Mouse (Mus musculus) liver, embryonic 15.5 days (tissue): ENCODE results near the gene Nlgn2. TPM values are rescaled to one million over a fixed set of nuclear protein-coding genes. Genes with fewer than 3 reads are reported as not detected.
"Not testable (repeated sequence)": the region's sequence is repeated elsewhere in the genome, so short reads cannot be mapped to it uniquely, and the experiment has no call there.

Experiments used
- ATAC-seq: fragments of 200-750 bp; cut with Nextera tagmentation; 2 replicates; pipeline ENCODE4 v1.8.0; 2017; ENCODE audit warnings: moderate number of reproducible peaks, mild to moderate bottlenecking, moderate library complexity; ENCODE audit not compliant: insufficient read depth
- H3K27ac ChIP-seq: fragments of 300-500 bp; sonication (generic); replicated peaks from 2 replicates; pipeline ENCODE4 v1.5.1; 2015; ENCODE audit warnings: mild to moderate bottlenecking, inconsistent platforms
- H3K27me3 ChIP-seq: fragments of 300-500 bp; sonication (generic); 2 replicates; pipeline ENCODE4 v1.6.1; 2015; ENCODE audit warnings: mild to moderate bottlenecking, inconsistent platforms
- H3K36me3 ChIP-seq: fragments of 300-500 bp; sonication (generic); replicated peaks from 2 replicates; pipeline ENCODE4 v1.6.1; 2015; ENCODE audit warnings: moderate library complexity, mild to moderate bottlenecking, inconsistent platforms
- H3K4me1 ChIP-seq: fragments of 300-500 bp; sonication (generic); replicated peaks from 2 replicates; pipeline ENCODE4 v1.6.1; 2015; ENCODE audit warnings: inconsistent platforms
- H3K4me2 ChIP-seq: fragments of 300-500 bp; sonication (generic); 2 replicates; pipeline ENCODE4 v1.6.1; 2015; ENCODE audit warnings: moderate library complexity, mild to moderate bottlenecking, inconsistent platforms
- H3K4me3 ChIP-seq: fragments of 300-500 bp; sonication (generic); replicated peaks from 2 replicates; pipeline ENCODE4 v1.5.1; 2015; ENCODE audit warnings: mild to moderate bottlenecking, inconsistent platforms
- H3K9ac ChIP-seq: fragments of 300-500 bp; sonication (generic); 2 replicates; pipeline ENCODE4 v1.6.1; 2015; ENCODE audit warnings: moderate library complexity, mild to moderate bottlenecking, inconsistent platforms
- H3K9me3 ChIP-seq: fragments of 300-500 bp; sonication (generic); replicated peaks from 2 replicates; pipeline ENCODE4 v1.6.1; 2016; ENCODE audit warnings: inconsistent platforms
- WGBS: fragments of 180-500 bp; shearing (Covaris S2); methylation state at CpG from one replicate; pipeline ENCODE4 v1.1.7; 2015; ENCODE audit warnings: mixed read lengths; ENCODE audit not compliant: insufficient replicate concordance; 5-methylcytosine and 5-hydroxymethylcytosine counted together
- polyA plus RNA-seq: library from polyadenylated mRNA; unstranded; fragments of >200 nt; fragmentation: Nextera tagmentation; extraction: Ambion mirVana; gene quantifications from 2 replicates; pipeline ENCODE4 v1.2.1, GENCODE M21; 2015

The Nlgn2 gene
- polyA plus RNA-seq, 1 experiment from 2014 or later, result 0.54 TPM

GRCm38 (mm10) chr11:69863729-69864128 lies 26.1 kb upstream of the Nlgn2 start:
- H3K9me3 ChIP-seq, H3K4me3 ChIP-seq, H3K36me3 ChIP-seq: not testable (repeated sequence)
- H3K27me3 ChIP-seq, result peaks cover 13% of the 10 kb centered on the region
- 68% methylated on average over 3 of the region's 3 CpGs for WGBS
- H3K27ac ChIP-seq, result peak overlapping the region; percentile 81
- ATAC-seq, result peak; percentile 56
- H3K4me1 ChIP-seq, result peaks cover 57% of the 10 kb centered on the region
- peak overlapping the region; percentile 48 for H3K4me2 ChIP-seq
- peak overlapping the region; percentile 22; the same call in 1 of the 2 replicates for H3K9ac ChIP-seq

- H3K27ac ChIP-seq, result no peak within 1 kb of the TSS
- H3K9ac ChIP-seq, result no peak within 1 kb of the TSS
- peaks cover 25% of the 10 kb centered on the region for H3K27me3 ChIP-seq
- H3K4me1 ChIP-seq, result peaks cover 43% of the 10 kb centered on the region
- no peak for ATAC-seq
- H3K9me3 ChIP-seq, result no peaks in the 10 kb centered on the region
- WGBS, result 44% methylated on average over 30 of the region's 30 CpGs
- H3K36me3 ChIP-seq, result no peaks in the 10 kb centered on the region
- H3K4me3 ChIP-seq, result no peak within 1 kb of the TSS
- H3K4me2 ChIP-seq, result 0 out of 2 replicates have a peak within 1 kb of the TSS, but pooled peaks have one; percentile 15
Observed at GRCm38 (mm10) chr11:69858113-69858998, 20.8 kb upstream of the Nlgn2 start, which contains the start of gene Tnk1. TSS of gene Tnk1 (minus strand) at chr11:69858730.

GRCm38 (mm10) chr11:69855347-69855746 lies 17.8 kb upstream of the Nlgn2 start:
- H3K4me3 ChIP-seq, result peak overlapping the region; percentile 29; the same call in 1 of the 2 replicates
- peak overlapping the region; percentile 54 for H3K9ac ChIP-seq
- peak overlapping the region; percentile 97 for H3K27ac ChIP-seq

GRCm38 (mm10) chr11:69854680-69855079 lies 17.1 kb upstream of the Nlgn2 start:
- 61% methylated on average over 10 of the region's 10 CpGs for WGBS
- peak overlapping the region; percentile 29 for H3K4me3 ChIP-seq

More at GRCm38 (mm10) chr11:69855347-69855746, 17.8 kb upstream of the Nlgn2 start:
- no peaks in the 10 kb centered on the region for H3K9me3 ChIP-seq
- H3K36me3 ChIP-seq, result peaks cover 27% of the 10 kb centered on the region
- peaks cover 66% of the 10 kb centered on the region for H3K4me1 ChIP-seq
- peak overlapping the region; percentile 61 for H3K4me2 ChIP-seq
- peak; percentile 18 for ATAC-seq
- 33% methylated on average over 16 of the region's 16 CpGs for WGBS
- H3K27me3 ChIP-seq, result peaks cover 25% of the 10 kb centered on the region

GRCm38 (mm10) chr11:69853994-69854393 lies 16.4 kb upstream of the Nlgn2 start:
- H3K4me1 ChIP-seq, result peaks cover 80% of the 10 kb centered on the region
- H3K4me3 ChIP-seq, result peak overlapping the region; percentile 34
- peak; percentile 94 for ATAC-seq
- H3K36me3 ChIP-seq, result peaks cover 40% of the 10 kb centered on the region
- no peaks in the 10 kb centered on the region for H3K9me3 ChIP-seq
- WGBS, result 14% methylated on average over 7 of the region's 7 CpGs
- H3K9ac ChIP-seq, result peak overlapping the region; percentile 54
- H3K27me3 ChIP-seq, result peaks cover 15% of the 10 kb centered on the region
- H3K27ac ChIP-seq, result peak overlapping the region; percentile 97
- peak overlapping the region; percentile 65 for H3K4me2 ChIP-seq

More at GRCm38 (mm10) chr11:69854680-69855079, 17.1 kb upstream of the Nlgn2 start:
- Histone ChIP-seq H3K27ac (peak overlapping the region; percentile 97), H3K27me3 (peaks cover 22% of the 10 kb centered on the region), H3K4me1 (peaks cover 73% of the 10 kb centered on the region), H3K36me3 (peaks cover 33% of the 10 kb centered on the region), H3K9ac (peak overlapping the region; percentile 54), H3K9me3 (no peaks in the 10 kb centered on the region), H3K4me2 (peak overlapping the region; percentile 61)
- ATAC-seq, result no peak

- Histone ChIP-seq H3K4me1 (peaks cover 97% of the 10 kb centered on the region), H3K27ac (peak overlapping the region; percentile 97), H3K36me3 (peaks cover 55% of the 10 kb centered on the region), H3K4me3 (no peak overlapping the region), H3K9me3 (no peaks in the 10 kb centered on the region), H3K4me2 (peak overlapping the region; percentile 11), H3K9ac (no peak overlapping the region), H3K27me3 (no peaks in the 10 kb centered on the region)
- ATAC-seq, result no peak
- 38% methylated on average over 8 of the region's 8 CpGs for WGBS
Observed at GRCm38 (mm10) chr11:69850754-69851153, 13.2 kb upstream of the Nlgn2 start.

GRCm38 (mm10) chr11:69849884-69850283 lies 12.3 kb upstream of the Nlgn2 start:
- Histone ChIP-seq H3K36me3 (peaks cover 55% of the 10 kb centered on the region), H3K9me3 (no peaks in the 10 kb centered on the region), H3K27ac (peak overlapping the region; percentile 97), H3K4me1 (peaks cover 96% of the 10 kb centered on the region), H3K4me3 (no peak overlapping the region), H3K9ac (no peak overlapping the region), H3K4me2 (0 out of 2 replicates have a peak overlapping the region, but pooled peaks have one; percentile 11), H3K27me3 (no peaks in the 10 kb centered on the region)
- 80% methylated on average over 15 of the region's 15 CpGs for WGBS
- no peak for ATAC-seq

GRCm38 (mm10) chr11:69849128-69849527 lies 11.5 kb upstream of the Nlgn2 start:
- H3K4me1 ChIP-seq, result peaks cover 90% of the 10 kb centered on the region
- no peaks in the 10 kb centered on the region for H3K9me3 ChIP-seq
- H3K27ac ChIP-seq, result peak overlapping the region; percentile 97
- peaks cover 55% of the 10 kb centered on the region for H3K36me3 ChIP-seq
- H3K9ac ChIP-seq, result no peak overlapping the region
- WGBS, result 71% methylated on average over 9 of the region's 9 CpGs
- H3K4me2 ChIP-seq, result 0 out of 2 replicates have a peak overlapping the region, but pooled peaks have one; percentile 94
- no peaks in the 10 kb centered on the region for H3K27me3 ChIP-seq
- no peak for ATAC-seq
- H3K4me3 ChIP-seq, result no peak overlapping the region

GRCm38 (mm10) chr11:69848021-69848420 lies 10.4 kb upstream of the Nlgn2 start:
- Histone ChIP-seq H3K4me3 (peak overlapping the region; percentile 79), H3K36me3 (peaks cover 55% of the 10 kb centered on the region), H3K9ac (peak overlapping the region; percentile 86; the same call in 1 of the 2 replicates), H3K27me3 (no peaks in the 10 kb centered on the region), H3K9me3 (no peaks in the 10 kb centered on the region), H3K4me2 (peak overlapping the region; percentile 94), H3K4me1 (peaks cover 88% of the 10 kb centered on the region), H3K27ac (peak overlapping the region; percentile 97)
- no peak for ATAC-seq
- 93% methylated on average over 6 of the region's 6 CpGs for WGBS

- Histone ChIP-seq H3K9me3 (no peaks in the 10 kb centered on the region), H3K9ac (peak overlapping the region; percentile 86), H3K4me2 (peak overlapping the region; percentile 94), H3K27me3 (no peaks in the 10 kb centered on the region), H3K4me1 (peaks cover 83% of the 10 kb centered on the region), H3K36me3 (peaks cover 45% of the 10 kb centered on the region), H3K4me3 (peak overlapping the region; percentile 79), H3K27ac (peak overlapping the region; percentile 97)
- WGBS, result 11% methylated on average over 37 of the region's 37 CpGs
- peak; percentile 60 for ATAC-seq
Observed at GRCm38 (mm10) chr11:69846738-69847688, 9.4 kb upstream of the Nlgn2 start.
